Mouse (Mus musculus): ENCODE data around the gene Cbln4. TPM values are rescaled to one million over a fixed set of nuclear protein-coding genes. Genes with fewer than 3 reads are reported as not detected.

Cbln4 gene
- polyA plus RNA-seq, 1 experiment from 2014 or later = not detected

GRCm38 (mm10) chr2:172025459-172026130 lies 17.7 kb downstream of the Cbln4 start:
- 60% methylated on average over 12 of the region's 12 CpGs for WGBS
- no peak overlapping the region for H3K9ac ChIP-seq (replicated peaks; ENCODE audit: low read depth)
- no peak for TF ChIP-seq EP300 (IDR thresholded peaks at IDR 0.05)
- ATAC-seq (no peak), DNase-seq (ENCODE audit: low spot score) (no peak)
- no peaks in the 10 kb centered on the region for H3K36me3 ChIP-seq (ENCODE audit: insufficient read depth, low read length)
- H3K27ac ChIP-seq (ENCODE audit: low read length) = no peak overlapping the region
- no peak overlapping the region for H3K4me2 ChIP-seq (replicated peaks; ENCODE audit: low read depth, low read length)
- H3K4me3 ChIP-seq (ENCODE audit: low read depth, low read length) = no peak overlapping the region
- H3K27me3 ChIP-seq (replicated peaks; ENCODE audit: insufficient read depth, low read length) = no peaks in the 10 kb centered on the region
- H3K4me1 ChIP-seq (ENCODE audit: insufficient read depth, low read depth, low read length) = no peaks in the 10 kb centered on the region
- H3K9me3 ChIP-seq (ENCODE audit: low read length) = no peaks in the 10 kb centered on the region

GRCm38 (mm10) chr2:172006726-172007125 lies 36.5 kb downstream of the Cbln4 start:
- TF ChIP-seq CTCF (IDR thresholded peaks at IDR 0.05) = no peak
- no peak for TF ChIP-seq EP300 (IDR thresholded peaks at IDR 0.05)
- no peak overlapping the region for H3K27ac ChIP-seq (ENCODE audit: low read length)
- H3K4me2 ChIP-seq (replicated peaks; ENCODE audit: low read depth, low read length) = no peak overlapping the region
- H3K9ac ChIP-seq (replicated peaks; ENCODE audit: low read depth) = no peak overlapping the region
- DNase-seq (ENCODE audit: low spot score) = no peak
- no peak for ATAC-seq
- no peaks in the 10 kb centered on the region; the same call in 1 of the 2 replicates for H3K4me1 ChIP-seq (ENCODE audit: insufficient read depth, low read depth, low read length)
- WGBS = 95% methylated on average over 10 of the region's 10 CpGs
- H3K9me3 ChIP-seq (ENCODE audit: low read length) = no peaks in the 10 kb centered on the region
- H3K36me3 ChIP-seq (ENCODE audit: insufficient read depth, low read length) = no peaks in the 10 kb centered on the region
- no peaks in the 10 kb centered on the region for H3K27me3 ChIP-seq (replicated peaks; ENCODE audit: insufficient read depth, low read length)
- no peak overlapping the region for H3K4me3 ChIP-seq (ENCODE audit: low read depth, low read length)

GRCm38 (mm10) chr2:172005970-172006369 lies 37.3 kb downstream of the Cbln4 start:
- Histone ChIP-seq H3K9ac (replicated peaks; ENCODE audit: low read depth) (no peak overlapping the region), H3K9me3 (ENCODE audit: low read length) (no peaks in the 10 kb centered on the region), H3K27ac (ENCODE audit: low read length) (no peak overlapping the region), H3K27me3 (replicated peaks; ENCODE audit: insufficient read depth, low read length) (no peaks in the 10 kb centered on the region), H3K4me1 (ENCODE audit: insufficient read depth, low read depth, low read length) (no peaks in the 10 kb centered on the region; the same call in 1 of the 2 replicates), H3K36me3 (ENCODE audit: insufficient read depth, low read length) (no peaks in the 10 kb centered on the region), H3K4me3 (ENCODE audit: low read depth, low read length) (no peak overlapping the region), H3K4me2 (replicated peaks; ENCODE audit: low read depth, low read length) (no peak overlapping the region)
- DNase-seq (ENCODE audit: low spot score) = peak; percentile 31
- TF ChIP-seq CTCF (IDR thresholded peaks at IDR 0.05) = no peak
- no peak for TF ChIP-seq EP300 (IDR thresholded peaks at IDR 0.05)
- WGBS = 6% methylated on average over 7 of the region's 7 CpGs
- peak; percentile 37; the same call in 1 of the 2 replicates for ATAC-seq

GRCm38 (mm10) chr2:172004029-172004984 lies 39.0 kb downstream of the Cbln4 start:
- DNase-seq (ENCODE audit: low spot score) = no peak

GRCm38 (mm10) chr2:171996979-171997686 lies 46.1 kb downstream of the Cbln4 start:
- DNase-seq (ENCODE audit: low spot score) (peak; percentile 64), ATAC-seq (peak; percentile 74)
- H3K4me3 ChIP-seq (ENCODE audit: low read depth, low read length) = no peak overlapping the region
- TF ChIP-seq CTCF (IDR thresholded peaks at IDR 0.05) = no peak
- no peak for TF ChIP-seq EP300 (IDR thresholded peaks at IDR 0.05)
- no peak overlapping the region for H3K4me2 ChIP-seq (replicated peaks; ENCODE audit: low read depth, low read length)
- no peak overlapping the region for H3K27ac ChIP-seq (ENCODE audit: low read length)
- no peaks in the 10 kb centered on the region for H3K27me3 ChIP-seq (replicated peaks; ENCODE audit: insufficient read depth, low read length)
- H3K9ac ChIP-seq (replicated peaks; ENCODE audit: low read depth) = no peak overlapping the region
- no peaks in the 10 kb centered on the region for H3K4me1 ChIP-seq (ENCODE audit: insufficient read depth, low read depth, low read length)
- 34% methylated on average over 6 of the region's 6 CpGs for WGBS
- H3K9me3 ChIP-seq (ENCODE audit: low read length) = no peaks in the 10 kb centered on the region
- no peaks in the 10 kb centered on the region for H3K36me3 ChIP-seq (ENCODE audit: insufficient read depth, low read length)

More at GRCm38 (mm10) chr2:172004029-172004984, 39.0 kb downstream of the Cbln4 start:
- Histone ChIP-seq H3K27ac (ENCODE audit: low read length) (no peak overlapping the region), H3K36me3 (ENCODE audit: insufficient read depth, low read length) (no peaks in the 10 kb centered on the region), H3K4me1 (ENCODE audit: insufficient read depth, low read depth, low read length) (no peaks in the 10 kb centered on the region; the same call in 1 of the 2 replicates), H3K4me3 (ENCODE audit: low read depth, low read length) (no peak overlapping the region), H3K27me3 (replicated peaks; ENCODE audit: insufficient read depth, low read length) (no peaks in the 10 kb centered on the region), H3K9ac (replicated peaks; ENCODE audit: low read depth) (no peak overlapping the region), H3K4me2 (replicated peaks; ENCODE audit: low read depth, low read length) (no peak overlapping the region), H3K9me3 (ENCODE audit: low read length) (no peaks in the 10 kb centered on the region)
- ATAC-seq = no peak
- TF ChIP-seq EP300 (IDR thresholded peaks at IDR 0.05) (no peak), CTCF (IDR thresholded peaks at IDR 0.05) (no peak)
- 61% methylated on average over 21 of the region's 21 CpGs for WGBS

GRCm38 (mm10) chr2:171994861-171995260 lies 48.4 kb downstream of the Cbln4 start:
- TF ChIP-seq CTCF (IDR thresholded peaks at IDR 0.05) (peak; percentile 26), EP300 (IDR thresholded peaks at IDR 0.05) (no peak)
- WGBS = 67% methylated on average over 6 of the region's 6 CpGs
- no peak for DNase-seq (ENCODE audit: low spot score)
- Histone ChIP-seq H3K4me1 (ENCODE audit: insufficient read depth, low read depth, low read length) (no peaks in the 10 kb centered on the region), H3K36me3 (ENCODE audit: insufficient read depth, low read length) (no peaks in the 10 kb centered on the region), H3K9ac (replicated peaks; ENCODE audit: low read depth) (no peak overlapping the region), H3K4me2 (replicated peaks; ENCODE audit: low read depth, low read length) (no peak overlapping the region), H3K9me3 (ENCODE audit: low read length) (no peaks in the 10 kb centered on the region), H3K4me3 (ENCODE audit: low read depth, low read length) (no peak overlapping the region), H3K27me3 (replicated peaks; ENCODE audit: insufficient read depth, low read length) (no peaks in the 10 kb centered on the region), H3K27ac (ENCODE audit: low read length) (no peak overlapping the region)
- no peak for ATAC-seq
